Mouse (Mus musculus) gastrocnemius, adult 8-10 months (tissue): Measurements from ENCODE around the gene Afm. TPM values are rescaled to one million over a fixed set of nuclear protein-coding genes. Genes with fewer than 3 reads are reported as not detected.

Source experiments
- total RNA-seq, 4 experiments: library from RNA; stranded (reverse); gene quantifications; 2 replicates each; pipeline ENCODE4 v1.2.4; 2022

Gene Afm
- total RNA-seq, 4 experiments from 2014 or later = 0.16 TPM; not detected in 3

Other genes with a start within 250 kb of the Afm start
- 10 to 100 TPM; 46.3 to 52.5 (median 48.1) TPM for gene Ankrd17, start 152.4 kb upstream of the Afm start, total RNA-seq
- under 1 TPM; 0.19 to 0.46 (median 0.31) TPM for gene Gm9958, start 151.7 kb upstream of the Afm start, total RNA-seq
- 10 to 100 TPM in 1 of 4 experiments, under 1 TPM in 2, not detected in 1; 0.18 to 11.6 (median 0.34) TPM for gene Alb, start 58.0 kb upstream of the Afm start, total RNA-seq
- not detected for gene Afp, start 28.2 kb upstream of the Afm start, total RNA-seq
- not detected for gene 5830473C10Rik, start 42.2 kb downstream of the Afm start, total RNA-seq
- gene Rassf6, start 121.7 kb downstream of the Afm start, total RNA-seq = not detected
- gene Cxcl5, start 240.4 kb downstream of the Afm start, total RNA-seq = not detected
- under 1 TPM in 2 of 4 experiments, not detected in 2; 0.45 to 0.53 TPM for gene Ppbp, start 249.6 kb downstream of the Afm start, total RNA-seq